Mouse (Mus musculus) thymus, postnatal 25 days (tissue): Measurements from ENCODE around the gene Sf3b2.
"Not testable (repeated sequence)": the region's sequence is repeated elsewhere in the genome, so short reads cannot be mapped to it uniquely, and the experiment has no call there.

Experiments used
- DNase-seq: peaks from one replicate; pipeline ENCODE4 v3.0.0; 2022

Gene Sf3b2

DNA sequence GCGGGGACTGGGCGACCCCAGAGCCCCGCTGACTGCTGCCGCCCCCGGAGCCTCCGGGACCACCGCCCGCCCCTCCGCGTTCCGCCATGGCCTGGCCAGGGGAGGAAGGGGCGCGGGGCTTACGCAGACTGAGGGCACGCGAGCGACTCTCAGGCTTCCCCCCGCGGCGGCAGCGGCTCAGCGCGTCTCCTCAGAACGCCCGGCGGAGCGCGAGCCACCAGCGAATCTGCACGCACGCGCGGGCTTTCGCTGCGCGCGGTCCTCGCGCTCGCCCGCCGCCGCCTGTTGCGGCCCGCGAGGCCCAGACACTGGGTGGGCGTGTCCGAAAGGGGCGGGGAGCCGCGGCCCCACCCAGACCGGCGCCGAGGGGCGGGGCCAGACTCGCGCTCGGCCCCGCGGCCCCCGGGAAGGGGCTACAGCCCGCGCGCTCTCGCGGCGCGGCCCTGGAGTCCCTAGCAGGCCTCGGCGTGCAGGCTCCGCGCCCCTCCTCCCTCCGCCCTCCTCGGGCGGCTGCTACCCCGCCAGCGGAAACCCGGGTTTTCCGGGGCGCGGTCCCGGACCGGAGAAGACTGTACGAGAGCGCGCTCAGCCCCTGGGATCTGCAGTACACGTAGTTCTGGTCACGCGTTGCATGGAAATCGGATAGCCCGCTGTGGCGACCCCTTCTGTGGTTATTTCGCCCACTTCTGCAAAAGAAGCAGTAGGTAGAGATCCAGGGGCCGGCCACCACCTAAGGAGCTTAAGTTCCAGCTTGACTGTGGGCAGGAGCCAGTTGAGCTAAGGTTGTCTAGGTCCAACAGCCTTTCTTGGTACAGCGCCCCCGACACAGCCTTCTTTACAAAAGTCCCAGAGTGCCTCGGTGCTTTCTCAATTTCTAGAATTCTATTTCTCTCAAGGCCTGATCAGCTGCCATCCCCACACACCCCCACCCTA lies 22.2 kb downstream of the Sf3b2 start, which contains the start of gene Pacs1:
Gene Pacs1 (minus strand): TSS at position 319 of the 933 bp plus-strand sequence.
- DNase-seq = peak; percentile 96

GRCm38 (mm10) chr19:5272326-5272795 lies 22.9 kb downstream of the Sf3b2 start:
- DNase-seq = peak; percentile 53

DNA sequence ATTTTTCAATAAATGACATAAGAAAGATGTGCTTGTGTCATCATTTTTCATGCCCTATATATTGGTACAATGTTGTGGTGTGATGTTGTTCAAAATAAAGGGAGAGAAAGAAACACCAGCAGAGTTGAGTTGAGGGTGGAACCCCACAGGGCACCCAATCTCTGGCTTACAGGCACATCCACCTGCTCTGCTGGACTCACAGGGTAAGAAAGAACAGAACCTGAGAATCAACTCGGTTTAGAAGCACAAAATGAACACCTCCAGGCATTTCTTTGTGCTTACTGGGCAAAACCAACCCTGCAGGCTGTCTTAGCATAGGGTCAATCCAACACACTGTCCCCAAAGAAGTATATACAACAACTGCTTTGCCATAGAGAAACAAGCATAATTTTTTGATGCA lies 23.8 kb downstream of the Sf3b2 start:
- DNase-seq = no peak

DNA sequence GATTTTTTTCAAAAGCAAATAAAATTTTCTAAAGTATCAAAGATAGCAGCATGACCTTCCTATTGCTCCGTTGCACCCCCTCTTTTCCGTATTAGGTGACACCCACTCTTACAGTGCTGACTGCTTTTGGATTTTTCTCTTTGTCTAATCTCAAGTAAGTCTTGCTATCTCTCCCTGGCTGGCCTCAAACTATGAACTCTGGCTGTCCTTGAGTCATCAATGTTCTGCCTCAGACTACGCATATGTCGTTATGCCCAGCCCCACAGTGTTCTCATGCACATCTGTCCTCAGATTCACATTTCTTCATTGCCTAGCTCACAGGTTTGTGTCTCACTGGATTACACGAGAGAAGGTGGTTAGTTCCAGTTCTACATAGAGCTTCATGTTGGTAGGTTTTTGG lies 25.9 kb downstream of the Sf3b2 start:
- no peak for DNase-seq

DNA sequence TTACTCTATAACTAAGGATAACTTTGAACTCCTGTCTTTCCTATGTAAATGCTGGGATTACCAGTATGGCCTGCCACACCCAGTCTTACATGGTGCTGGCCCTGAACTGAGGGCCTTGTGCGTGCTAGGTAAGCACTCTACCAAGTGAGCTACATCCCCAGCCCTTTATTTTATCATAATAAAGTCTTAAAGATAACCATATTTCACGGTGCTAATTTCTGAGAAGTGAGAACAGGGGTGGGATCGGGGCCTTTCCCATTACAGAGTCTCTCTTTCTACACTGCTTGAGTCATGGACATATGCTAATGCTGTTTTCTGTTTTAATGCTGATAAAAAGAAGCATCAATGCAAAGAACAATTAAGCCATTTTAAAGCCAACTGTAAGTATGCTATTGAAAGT lies 26.4 kb downstream of the Sf3b2 start:
- no peak for DNase-seq

GRCm38 (mm10) chr19:5268017-5268416 lies 27.2 kb downstream of the Sf3b2 start:
- no peak for DNase-seq

GRCm38 (mm10) chr19:5267015-5267414 lies 28.2 kb downstream of the Sf3b2 start:
- no peak for DNase-seq

- DNase-seq = peak; percentile 74
These were observed 38.1 kb downstream of the Sf3b2 start for GRCm38 (mm10) chr19:5257140-5257539.

DNA sequence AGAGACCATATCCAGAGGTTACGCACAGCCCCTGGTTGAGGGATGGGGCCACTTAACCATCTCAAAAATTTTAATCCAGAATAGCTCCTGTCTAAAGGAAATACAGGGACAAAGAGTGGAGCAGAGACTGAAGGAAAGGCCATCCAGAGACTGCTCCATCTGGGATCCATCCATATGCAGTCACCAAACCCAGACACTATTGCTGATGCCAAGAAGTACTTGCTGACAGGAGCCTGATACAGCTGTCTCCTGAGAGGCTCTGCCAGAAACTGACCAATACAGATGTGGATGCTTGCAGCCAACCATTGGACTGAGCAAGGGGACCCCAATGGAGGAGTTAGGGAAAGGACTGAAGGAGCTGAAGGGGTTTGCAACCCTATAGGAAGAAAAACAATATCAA lies 58.3 kb downstream of the Sf3b2 start:
- not testable (repeated sequence) for DNase-seq

- no peak for DNase-seq
These were observed 62.6 kb downstream of the Sf3b2 start for GRCm38 (mm10) chr19:5232696-5233095.

DNA sequence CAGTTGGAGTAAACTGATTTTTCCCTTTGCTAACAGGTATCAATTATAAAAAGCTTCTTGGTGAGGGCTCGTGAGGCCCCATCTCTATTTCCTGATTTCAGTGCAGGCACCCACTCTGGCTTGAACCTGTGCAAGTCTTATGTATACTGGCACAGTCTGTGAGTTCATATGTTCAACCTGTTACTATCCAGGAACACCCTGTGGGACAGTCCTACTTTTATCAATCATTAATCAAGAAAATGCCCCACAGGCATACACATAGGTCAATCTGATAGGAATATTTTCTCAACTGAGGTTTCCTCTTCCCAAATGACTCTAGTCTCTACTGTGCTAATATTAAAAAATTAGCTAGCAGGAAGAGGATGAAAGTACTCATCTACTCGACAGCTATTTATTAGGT lies 65.1 kb downstream of the Sf3b2 start:
- DNase-seq = no peak

- no peak for DNase-seq
These were observed 70.6 kb downstream of the Sf3b2 start for GRCm38 (mm10) chr19:5224624-5225023.

DNA sequence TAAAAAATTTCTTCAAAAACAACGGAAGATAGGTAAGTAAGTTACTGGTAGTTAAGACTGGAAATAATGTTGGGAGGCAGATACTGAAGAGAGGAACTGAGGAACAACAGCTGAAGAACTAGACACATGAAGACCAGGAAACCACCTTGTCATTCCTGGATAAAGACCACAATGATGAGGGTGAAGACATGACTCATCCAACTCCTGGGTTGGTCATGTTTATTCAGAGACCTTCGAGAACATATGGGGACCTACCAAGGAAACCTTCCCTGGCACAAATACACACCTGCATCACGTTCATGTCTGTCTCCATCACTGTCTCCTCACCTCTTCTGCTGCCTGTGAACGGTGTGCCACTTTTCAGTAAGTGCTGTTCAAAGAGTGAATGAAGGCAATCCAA lies 71.2 kb downstream of the Sf3b2 start:
- DNase-seq = no peak
